Mouse (Mus musculus) C2C12 (cell line): ENCODE data around the gene Gm26965.
"Not testable (repeated sequence)": the region's sequence is repeated elsewhere in the genome, so short reads cannot be mapped to it uniquely, and the experiment has no call there.

Source experiments
- CTCF ChIP-seq: IDR thresholded peaks from one replicate; pipeline ENCODE4 v1.5.1; 2011; ENCODE audit not compliant: control insufficient read depth, insufficient read depth, insufficient read length
- MYOG ChIP-seq: IDR thresholded peaks from one replicate; pipeline ENCODE4 v1.6.1; 2011; ENCODE audit not compliant: control insufficient read depth, insufficient read length; ENCODE audit errors: extremely low read depth
- USF1 ChIP-seq: IDR thresholded peaks from one replicate; pipeline ENCODE4 v1.6.1; 2011; ENCODE audit warnings: low read depth, mild to moderate bottlenecking, control low read depth, moderate library complexity

DNA sequence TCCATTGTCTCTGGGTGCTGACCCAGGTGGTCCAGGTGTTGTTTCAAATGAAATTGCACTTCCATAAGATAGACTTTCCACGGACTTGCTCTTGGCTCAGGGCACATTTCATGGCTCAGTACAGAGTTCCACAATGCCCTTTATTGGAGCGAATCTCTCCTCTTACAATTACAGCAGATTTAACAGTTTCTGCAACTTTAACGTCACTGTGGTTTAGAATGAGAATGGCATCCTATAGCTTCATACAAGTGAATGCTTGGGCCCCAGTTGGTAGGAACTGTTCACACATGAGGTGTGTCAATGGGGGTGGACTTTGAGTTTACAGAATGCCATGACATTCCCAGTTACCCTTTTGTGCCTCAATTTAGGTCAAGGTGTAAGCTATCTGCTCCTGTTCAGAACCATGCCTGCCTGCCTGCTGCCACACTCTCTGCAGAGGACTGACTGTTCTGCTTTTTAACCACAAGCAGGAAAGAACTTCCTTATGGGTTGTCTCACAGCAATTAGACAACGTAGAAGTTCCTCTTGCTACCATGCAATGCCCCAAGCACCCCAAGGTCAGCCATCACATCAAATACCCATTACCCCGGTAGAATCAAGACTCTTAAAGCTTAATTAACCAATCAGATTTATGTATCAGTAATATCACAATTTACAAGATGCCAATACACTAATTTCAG, 62.3 kb downstream of the Gm26965 start:
- TF ChIP-seq USF1, MYOG, CTCF: not testable (repeated sequence)
